ENCODE assay signal across 8 mouse cellular contexts in the genomic region with DNA sequence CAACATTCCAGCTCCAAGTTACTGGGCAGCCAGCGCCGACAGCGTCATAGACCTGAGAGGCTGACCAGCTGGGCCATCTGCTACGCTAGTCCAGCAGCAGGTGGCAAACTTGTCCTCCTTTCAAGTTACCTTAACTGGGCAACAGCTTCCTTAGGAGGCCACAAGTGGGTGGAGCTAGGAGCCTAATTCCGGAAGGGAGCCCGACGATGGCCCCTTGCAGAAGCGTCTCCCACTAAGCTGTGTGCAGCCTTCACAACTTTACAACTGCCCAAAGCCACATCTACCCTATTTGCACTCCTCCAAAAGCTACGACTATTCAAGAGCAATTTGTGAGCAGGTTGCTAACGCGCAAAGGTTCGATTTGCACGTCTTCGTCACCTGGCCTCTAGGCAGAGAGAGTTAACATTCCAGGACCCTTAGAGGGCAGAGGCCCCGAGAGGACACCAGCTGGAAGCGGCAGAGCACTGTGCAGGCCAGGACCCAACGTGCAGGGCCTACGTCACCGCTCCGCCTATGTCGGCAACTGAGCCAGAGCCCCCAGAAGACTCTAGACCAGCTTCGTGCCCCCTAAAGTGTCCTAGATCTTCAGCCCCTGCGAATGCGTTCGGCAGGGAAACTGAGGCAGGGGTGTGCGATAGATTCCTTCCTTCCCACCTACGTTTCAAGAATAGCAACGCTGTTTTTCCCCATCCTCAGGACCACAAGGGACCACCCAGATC. TPM values are rescaled to one million over a fixed set of nuclear protein-coding genes. Genes with fewer than 3 reads are reported as not detected.
DNase-seq lines count a peak whose midpoint lies in the region; ATAC-seq lines count a peak whose summit lies in the region.

No protein-coding gene starts in this region.

- peak overlapping the region; percentile 100 for H3K9ac ChIP-seq in embryonic facial prominence, embryonic 14.5 days (ENCODE audit: low read depth, low read length)
- H3K9ac ChIP-seq in heart, embryonic 16.5 days (ENCODE audit: low read length) = peak overlapping the region; percentile 100

- no peaks in the 10 kb centered on the region for H3K27me3 ChIP-seq in embryonic facial prominence, embryonic 14.5 days (replicated peaks; ENCODE audit: control insufficient read depth, insufficient read depth, low read length)
- no peaks in the 10 kb centered on the region for H3K27me3 ChIP-seq in heart, embryonic 16.5 days (ENCODE audit: control insufficient read depth, insufficient read depth, low read length)
- H3K27me3 ChIP-seq in megakaryocyte, embryonic 14.5 days (replicated peaks) = no peaks in the 10 kb centered on the region

- ATAC-seq in frontal cortex, adult (ENCODE audit: low TSS enrichment) = peak; percentile 18; the same call in 1 of the 2 replicates
- ATAC-seq in embryonic facial prominence, embryonic 14.5 days (ENCODE audit: low read depth) = peak; percentile 20; the same call in 1 of the 2 replicates
- peak; percentile 39 for ATAC-seq in heart, embryonic 16.5 days (replicated peaks; ENCODE audit: extremely low read depth, insufficient read depth, low FRiP score)

- peak overlapping the region; percentile 100 for H3K27ac ChIP-seq in embryonic facial prominence, embryonic 14.5 days (replicated peaks; ENCODE audit: low read depth, low read length)
- H3K27ac ChIP-seq in heart, embryonic 16.5 days (ENCODE audit: low read length) = peak overlapping the region; percentile 100

- H3K4me3 ChIP-seq in embryonic facial prominence, embryonic 14.5 days (ENCODE audit: low read depth, low read length) = peak overlapping the region; percentile 87
- peak overlapping the region; percentile 94 for H3K4me3 ChIP-seq in heart, embryonic 16.5 days (ENCODE audit: low read length)
- peak overlapping the region; percentile 97 for H3K4me3 ChIP-seq in megakaryocyte, embryonic 14.5 days (replicated peaks)

- peak overlapping the region; percentile 94 for H3K4me2 ChIP-seq in embryonic facial prominence, embryonic 14.5 days (ENCODE audit: low read depth, low read length)
- peak overlapping the region; percentile 89 for H3K4me2 ChIP-seq in heart, embryonic 16.5 days (ENCODE audit: low read depth, low read length)

- 2% methylated on average over 27 of the region's 28 CpGs for WGBS in embryonic facial prominence, embryonic 14.5 days
- WGBS in heart, embryonic 16.5 days = 1% methylated on average over 28 of the region's 28 CpGs

- peaks cover 16% of the 10 kb centered on the region for H3K4me1 ChIP-seq in embryonic facial prominence, embryonic 14.5 days (ENCODE audit: control insufficient read depth, insufficient read depth, low read length)
- H3K4me1 ChIP-seq in heart, embryonic 16.5 days (ENCODE audit: control insufficient read depth, insufficient read depth, low read length) = peaks cover 30% of the 10 kb centered on the region
- H3K4me1 ChIP-seq in megakaryocyte, embryonic 14.5 days = peaks cover 53% of the 10 kb centered on the region

- peaks cover 15% of the 10 kb centered on the region; the same call in 1 of the 2 replicates for H3K36me3 ChIP-seq in embryonic facial prominence, embryonic 14.5 days (ENCODE audit: control insufficient read depth, insufficient read depth, low read length)
- H3K36me3 ChIP-seq in heart, embryonic 16.5 days (ENCODE audit: control insufficient read depth, insufficient read depth) = peaks cover 10% of the 10 kb centered on the region; the same call in 1 of the 2 replicates
- peaks cover 19% of the 10 kb centered on the region for H3K36me3 ChIP-seq in megakaryocyte, embryonic 14.5 days (replicated peaks; ENCODE audit: low read length)

- DNase-seq in frontal cortex, postnatal 14 days (ENCODE audit: low spot score in 2 of 2) = no peak
- DNase-seq in adrenal gland, postnatal 36 days = peak; percentile 54 to 73
- DNase-seq in embryonic facial prominence, embryonic 14.5 days (ENCODE audit: low spot score) = peak; percentile 73
- DNase-seq in kidney, postnatal 25 days = peak; percentile 85 to 92
- DNase-seq in spleen, adult 12 weeks (ENCODE audit: low spot score) = peak; percentile 59

- no peaks in the 10 kb centered on the region for H3K9me3 ChIP-seq in embryonic facial prominence, embryonic 14.5 days (ENCODE audit: control insufficient read depth, low read length)
- H3K9me3 ChIP-seq in heart, embryonic 16.5 days (replicated peaks; ENCODE audit: control insufficient read depth, low read length) = no peaks in the 10 kb centered on the region
- no peaks in the 10 kb centered on the region for H3K9me3 ChIP-seq in megakaryocyte, embryonic 14.5 days

RNA-seq across cellular contexts. Expression of gene Pcif1, which starts 0.4 kb away (rescaled TPM):
- total RNA-seq in adrenal gland, postnatal 36 days (2021) = 10 to 100 TPM; 45.4 to 53.9 TPM
- 56.9 and 62.8 TPM in 2 replicates for polyA plus RNA-seq in embryonic facial prominence, embryonic 14.5 days (2014; fragmentation: Nextera tagmentation; extraction: Ambion mirVana)
- 53.4 and 54.5 TPM in 2 replicates for polyA plus RNA-seq in heart, embryonic 16.5 days (2015; fragmentation: Nextera tagmentation; extraction: Ambion mirVana)
- 120 and 158 TPM in 2 replicates for polyA plus RNA-seq in megakaryocyte, embryonic 14.5 days (2012; ENCODE audit: insufficient read depth, low replicate concordance)

RNA-seq across cellular contexts. Expression of gene Pltp, which starts 21.2 kb away (rescaled TPM):
- total RNA-seq in adrenal gland, postnatal 36 days (2021) = 10 to 100 TPM; 21.1 to 34.7 TPM
- polyA plus RNA-seq in embryonic facial prominence, embryonic 14.5 days (2014; fragmentation: Nextera tagmentation; extraction: Ambion mirVana) = 50.1 and 55.1 TPM in 2 replicates
- 52.0 and 67.2 TPM in 2 replicates for polyA plus RNA-seq in heart, embryonic 16.5 days (2015; fragmentation: Nextera tagmentation; extraction: Ambion mirVana)
- polyA plus RNA-seq in megakaryocyte, embryonic 14.5 days (2012; ENCODE audit: insufficient read depth, low replicate concordance) = 15.1 and 146 TPM in 2 replicates

RNA-seq across cellular contexts. Expression of gene Zfp335, which starts 32.9 kb away (rescaled TPM):
- 10 to 100 TPM; 14.8 to 18.3 TPM for total RNA-seq in adrenal gland, postnatal 36 days (2021)
- polyA plus RNA-seq in embryonic facial prominence, embryonic 14.5 days (2014; fragmentation: Nextera tagmentation; extraction: Ambion mirVana) = 11.9 and 13.9 TPM in 2 replicates
- 9.2 and 9.5 TPM in 2 replicates for polyA plus RNA-seq in heart, embryonic 16.5 days (2015; fragmentation: Nextera tagmentation; extraction: Ambion mirVana)
- 21.8 and 45.9 TPM in 2 replicates for polyA plus RNA-seq in megakaryocyte, embryonic 14.5 days (2012; ENCODE audit: insufficient read depth, low replicate concordance)

RNA-seq across cellular contexts. Expression of gene Neurl2, which starts 45.4 kb away (rescaled TPM):
- total RNA-seq in adrenal gland, postnatal 36 days (2021) = 1 to 10 TPM; 2.1 to 2.5 TPM
- 8.3 and 9.1 TPM in 2 replicates for polyA plus RNA-seq in embryonic facial prominence, embryonic 14.5 days (2014; fragmentation: Nextera tagmentation; extraction: Ambion mirVana)
- 50.6 and 52.8 TPM in 2 replicates for polyA plus RNA-seq in heart, embryonic 16.5 days (2015; fragmentation: Nextera tagmentation; extraction: Ambion mirVana)
- polyA plus RNA-seq in megakaryocyte, embryonic 14.5 days (2012; ENCODE audit: insufficient read depth, low replicate concordance) = 5.4 TPM in 1 of 2 replicates, not detected in the other

RNA-seq across cellular contexts. Expression of gene Ctsa, which starts 46.0 kb away (rescaled TPM):
- 100 to 1,000 TPM; 105 to 112 TPM for total RNA-seq in adrenal gland, postnatal 36 days (2021)
- 140 and 154 TPM in 2 replicates for polyA plus RNA-seq in embryonic facial prominence, embryonic 14.5 days (2014; fragmentation: Nextera tagmentation; extraction: Ambion mirVana)
- 173 and 184 TPM in 2 replicates for polyA plus RNA-seq in heart, embryonic 16.5 days (2015; fragmentation: Nextera tagmentation; extraction: Ambion mirVana)
- polyA plus RNA-seq in megakaryocyte, embryonic 14.5 days (2012; ENCODE audit: insufficient read depth, low replicate concordance) = 135 and 694 TPM in 2 replicates

Comparison
In these comparisons a context has a peak if more than half of its experiments do, and no peak if none do; other contexts are left out.
1. DNase-seq: peak in adrenal gland, postnatal 36 days (2 of 2), embryonic facial prominence, embryonic 14.5 days (single experiment), kidney, postnatal 25 days (2 of 2) and spleen, adult 12 weeks (single experiment); none in frontal cortex, postnatal 14 days (0 of 2).
2. Peak in every context shown above with its lines, with median percentiles within 50 percentile points of each other: ATAC-seq and H3K4me3 ChIP-seq.